Mouse (Mus musculus) kidney, adult 11 months (tissue): ENCODE data around the gene Gpr171.
"Not testable (repeated sequence)": the region's sequence is repeated elsewhere in the genome, so short reads cannot be mapped to it uniquely, and the experiment has no call there.

ENCODE experiments used
- DNase-seq: peaks from one replicate; pipeline ENCODE4 v3.0.0; 2022

The Gpr171 gene

DNA sequence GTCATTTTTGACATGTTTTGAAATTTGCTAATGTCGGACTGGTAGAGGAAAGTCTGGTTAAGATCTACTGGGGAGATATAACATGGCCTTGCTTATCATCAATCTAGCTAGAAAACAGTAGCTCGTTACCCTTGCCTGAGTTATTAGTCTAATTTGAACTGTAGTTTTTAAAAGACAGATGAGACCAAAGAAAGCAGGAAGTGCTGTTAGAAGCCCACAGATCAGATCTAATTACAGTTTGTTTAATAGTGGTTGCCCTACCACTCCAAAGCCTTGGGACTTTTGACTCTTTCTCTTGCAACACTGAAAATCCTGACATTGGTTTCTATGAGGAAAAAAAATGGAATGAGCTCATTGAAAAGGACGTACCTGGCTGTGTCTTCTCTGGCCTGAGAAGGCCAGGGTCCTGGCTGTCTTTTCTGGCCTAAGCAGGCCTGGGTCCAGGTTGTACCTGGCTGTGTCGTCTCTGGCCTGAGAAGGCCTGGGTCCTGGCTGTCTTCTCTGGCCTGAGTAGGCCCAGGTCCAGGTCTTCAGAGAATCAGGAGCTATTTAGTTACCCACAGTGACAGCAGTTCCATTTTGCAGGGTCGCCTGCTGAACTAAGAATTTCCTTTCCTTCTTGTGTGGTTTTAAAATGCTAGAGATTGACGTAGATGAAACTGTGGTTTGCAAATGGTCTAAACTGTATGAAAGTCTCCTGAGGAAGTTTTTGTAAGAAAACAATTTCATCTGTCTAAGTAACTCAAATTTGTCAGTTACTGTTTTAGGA lies at the start of gene Gpr171:
Gene Gpr171 (minus strand): TSS at position 604 of the 769 bp plus-strand sequence.
- no peak for DNase-seq

DNA sequence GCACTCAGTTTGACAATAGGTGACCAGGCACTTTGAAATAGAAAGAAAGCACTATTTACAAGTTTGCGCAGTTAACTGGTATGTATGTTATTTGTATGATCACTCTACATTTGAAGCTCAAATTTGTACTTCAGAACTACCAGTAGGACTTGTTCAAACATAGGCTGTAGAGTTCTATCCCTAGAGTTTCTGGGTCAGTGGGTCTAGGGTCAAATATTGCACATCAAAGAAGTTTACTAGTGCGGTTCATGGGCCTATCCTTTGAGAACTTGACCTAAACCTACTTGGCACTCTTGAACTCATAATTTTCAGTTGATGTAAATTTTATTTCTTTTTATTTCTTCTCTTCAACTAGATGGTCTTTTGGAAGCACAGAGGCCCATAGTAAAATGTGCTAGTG lies 49.0 kb upstream of the Gpr171 start:
- no peak for DNase-seq

DNA sequence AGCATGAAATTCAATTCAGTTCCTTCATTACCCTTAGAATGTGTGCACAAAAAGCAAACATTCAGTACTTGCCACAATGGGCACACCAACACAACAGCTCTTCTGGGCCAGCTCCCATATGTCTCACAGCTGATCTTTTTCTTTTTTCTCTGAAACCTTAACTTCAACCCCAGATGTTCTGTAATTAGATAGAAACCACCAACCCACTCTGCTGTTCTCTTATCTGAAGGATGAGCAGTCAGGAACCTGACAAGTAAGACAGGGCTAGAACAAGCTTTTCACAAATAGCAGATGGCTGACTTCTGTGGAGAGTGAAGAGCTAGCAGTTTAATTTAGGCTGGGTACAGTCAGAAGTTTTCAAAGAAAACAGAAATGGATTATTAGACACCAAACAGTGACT lies 48.0 kb upstream of the Gpr171 start:
- no peak for DNase-seq

DNA sequence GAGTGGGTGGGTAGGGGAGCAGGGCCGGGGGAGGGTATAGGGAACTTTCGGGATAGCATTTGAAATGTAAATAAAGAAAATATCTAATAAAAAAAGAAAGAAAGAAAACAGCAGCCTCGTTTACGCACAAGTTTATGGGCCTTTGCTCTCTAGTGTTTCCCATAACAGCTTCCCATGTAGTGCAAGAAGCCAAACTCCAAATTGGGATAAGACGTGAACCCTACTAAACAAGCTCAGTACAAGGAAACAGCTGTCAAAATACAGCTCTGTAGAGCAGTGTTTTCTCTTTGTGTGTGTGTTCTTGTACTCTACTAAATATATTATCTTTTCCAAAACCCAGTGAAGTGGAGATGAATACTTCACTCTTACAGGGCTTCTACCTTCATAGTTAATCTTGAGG lies 43.6 kb upstream of the Gpr171 start:
- DNase-seq: no peak

DNA sequence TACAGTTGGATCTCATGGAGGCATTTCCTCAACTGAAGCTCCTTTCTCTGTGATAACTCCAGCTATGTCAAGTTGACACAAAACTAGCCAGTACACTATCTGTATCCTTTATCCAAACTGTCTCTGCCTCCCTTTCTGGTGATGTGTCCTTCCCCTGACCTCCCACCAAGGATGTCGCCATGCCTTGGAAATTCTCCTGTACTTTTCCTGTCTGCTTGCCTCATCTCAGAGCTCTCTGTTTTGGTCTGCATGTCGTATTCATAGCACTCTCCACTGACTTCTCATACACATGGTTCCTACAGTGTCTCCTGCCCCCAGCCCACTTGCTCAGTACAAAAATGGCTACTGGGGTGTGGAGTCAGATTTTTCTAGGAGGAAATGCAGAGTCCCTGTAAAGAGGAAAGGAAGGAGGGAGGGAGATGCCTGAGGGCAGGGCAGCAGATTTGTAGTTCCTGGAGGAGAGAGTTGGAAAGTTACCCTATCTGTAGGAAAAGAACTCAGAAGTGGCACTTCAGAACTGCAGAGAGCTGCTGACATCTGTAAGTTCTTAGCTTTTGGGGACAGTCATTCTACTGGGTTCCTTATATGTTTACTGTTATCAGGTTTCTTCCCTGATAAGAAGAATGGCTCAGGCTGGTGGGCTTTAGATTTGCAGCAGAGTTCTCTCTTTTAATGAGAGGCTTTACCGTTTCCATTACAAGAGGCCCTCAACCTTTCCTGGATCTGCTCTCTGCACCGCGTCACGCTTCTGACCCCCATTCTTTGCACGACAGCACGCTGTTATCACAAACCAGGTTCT lies 40.1 kb upstream of the Gpr171 start:
- no peak for DNase-seq

DNA sequence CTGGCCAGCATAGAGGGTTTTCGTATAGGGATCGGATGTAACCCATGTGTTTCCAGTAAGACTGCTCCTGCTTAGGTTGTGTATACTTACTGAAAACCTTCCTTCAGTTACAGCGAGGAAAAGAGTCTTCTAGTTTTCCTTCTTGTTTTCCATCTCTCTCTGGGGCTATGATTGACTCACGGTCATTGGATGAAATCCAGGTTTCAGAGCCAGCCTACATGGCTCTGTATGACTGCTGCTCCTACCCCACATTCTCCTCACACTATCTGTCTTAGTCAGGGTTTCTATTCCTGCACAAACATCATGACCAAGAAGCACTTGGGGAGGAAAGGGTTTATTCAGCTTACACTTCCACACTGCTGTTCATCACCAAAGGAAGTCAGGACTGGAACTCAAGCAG lies 39.3 kb upstream of the Gpr171 start:
- not testable (repeated sequence) for DNase-seq

DNA sequence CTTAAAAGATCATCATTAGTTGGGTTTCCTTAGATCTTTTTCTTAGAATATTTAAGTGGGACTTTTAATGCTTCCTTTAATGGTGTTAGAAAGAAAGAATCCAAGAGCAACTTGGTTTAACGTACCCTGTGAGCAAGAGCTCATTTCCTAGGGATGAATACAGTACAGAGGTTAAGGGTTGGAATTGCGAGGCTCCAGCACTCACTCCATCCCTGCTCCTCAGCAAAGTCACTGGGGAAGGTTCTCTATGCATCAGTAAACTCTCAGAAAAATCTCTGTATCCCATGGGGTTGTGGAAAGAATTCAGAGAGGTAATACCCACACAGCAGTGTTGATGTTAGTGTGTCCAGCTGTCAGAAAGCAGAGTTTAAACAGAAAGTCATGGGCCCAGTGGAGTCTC lies 38.5 kb upstream of the Gpr171 start:
- no peak for DNase-seq

DNA sequence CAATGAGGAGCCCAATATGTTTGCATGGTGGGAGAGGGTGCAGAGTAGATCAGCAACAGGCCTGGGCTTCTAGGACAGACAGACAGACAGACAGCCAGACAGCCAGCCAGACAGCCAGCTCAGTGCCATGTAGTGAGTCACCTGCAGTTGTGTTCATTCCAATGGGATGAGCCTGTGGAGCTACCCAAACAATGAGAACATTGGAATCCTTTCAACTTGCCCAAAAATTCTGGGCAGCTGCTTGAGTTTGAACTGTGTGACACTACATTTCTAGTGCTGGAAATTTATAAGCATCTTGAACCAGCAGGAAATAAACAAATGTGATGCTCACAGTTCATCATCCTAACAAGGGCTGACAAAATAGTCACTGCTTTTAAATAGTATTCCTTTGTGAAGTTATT lies 38.0 kb upstream of the Gpr171 start:
- DNase-seq: no peak

DNA sequence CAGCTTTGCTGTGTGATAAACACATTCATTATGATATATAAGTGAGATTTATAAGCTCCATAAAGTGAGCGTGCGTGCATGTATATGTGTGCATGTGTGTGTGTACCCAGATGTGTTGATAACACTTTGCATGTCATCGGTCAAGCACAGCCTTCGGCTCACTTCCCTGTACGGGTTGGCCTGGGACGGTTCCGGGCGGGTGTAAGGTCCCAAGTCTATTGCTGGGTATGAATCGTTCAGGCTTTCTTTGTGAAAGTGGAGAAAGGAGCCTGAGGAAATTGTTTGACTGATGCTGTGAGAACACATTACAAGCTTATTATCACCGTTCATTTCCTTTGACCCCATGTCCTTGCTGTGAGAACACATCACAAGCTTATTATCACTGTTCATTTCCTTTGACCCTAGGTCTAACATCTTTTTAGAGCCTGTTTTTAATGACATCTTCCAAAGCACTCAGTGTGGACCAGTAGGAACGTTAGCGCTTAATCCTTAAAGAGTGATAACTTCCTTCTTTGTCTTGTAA lies 37.4 kb upstream of the Gpr171 start:
- no peak for DNase-seq

DNA sequence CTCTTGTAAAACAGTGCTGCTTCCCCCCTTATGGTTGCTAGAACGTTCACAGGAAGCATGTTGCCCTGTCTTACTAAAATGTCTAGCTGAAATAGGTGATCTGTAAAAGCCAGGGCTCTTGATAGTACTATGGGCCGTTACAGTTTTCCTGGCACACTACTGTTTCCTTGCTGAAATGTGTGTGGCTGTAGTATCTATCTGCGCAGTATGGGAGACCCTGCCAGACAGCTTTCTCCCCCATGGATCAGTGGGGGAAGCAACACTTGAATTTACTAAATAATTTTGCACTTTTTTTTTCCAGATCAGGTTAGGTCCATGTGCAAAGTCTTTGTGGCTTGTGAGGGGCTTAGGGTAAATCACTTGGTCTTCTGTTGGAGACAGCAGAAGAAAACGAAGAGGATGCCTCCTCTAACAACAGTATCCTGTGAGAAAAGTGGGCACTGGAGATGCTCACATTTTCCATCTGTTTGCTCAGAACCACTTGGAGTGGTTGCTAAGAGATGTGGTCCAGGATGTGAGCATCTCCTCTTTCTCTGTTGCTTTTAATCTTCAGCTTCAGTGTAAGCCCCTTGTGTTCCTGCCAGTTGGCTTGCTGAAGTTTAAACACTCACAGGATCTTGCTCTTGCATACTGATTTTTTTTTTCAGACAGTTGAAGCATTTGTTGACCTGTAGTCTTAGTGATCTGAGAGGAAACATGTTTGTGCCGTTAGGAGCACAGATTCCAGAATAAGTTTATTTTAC lies 34.5 kb upstream of the Gpr171 start:
- DNase-seq: no peak

DNA sequence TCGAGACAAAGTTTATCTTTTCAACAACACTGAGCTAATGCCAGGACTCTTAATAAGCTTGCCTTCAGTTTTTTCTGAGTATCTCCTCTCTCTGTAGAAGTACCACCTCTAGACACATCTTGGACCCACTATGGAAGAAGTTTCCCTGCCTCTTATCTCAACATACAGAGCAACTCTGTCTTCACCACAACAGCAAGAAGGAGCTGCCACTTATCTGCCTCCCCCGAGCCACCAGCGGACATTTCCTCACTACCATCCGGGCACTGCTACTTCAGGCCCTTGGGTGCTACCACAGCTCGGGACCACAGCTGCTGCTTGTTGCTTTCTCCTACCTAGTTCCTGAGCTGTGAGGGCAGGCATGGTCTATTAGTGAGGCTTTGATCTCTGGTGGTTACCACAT lies 31.6 kb upstream of the Gpr171 start:
- DNase-seq: no peak

DNA sequence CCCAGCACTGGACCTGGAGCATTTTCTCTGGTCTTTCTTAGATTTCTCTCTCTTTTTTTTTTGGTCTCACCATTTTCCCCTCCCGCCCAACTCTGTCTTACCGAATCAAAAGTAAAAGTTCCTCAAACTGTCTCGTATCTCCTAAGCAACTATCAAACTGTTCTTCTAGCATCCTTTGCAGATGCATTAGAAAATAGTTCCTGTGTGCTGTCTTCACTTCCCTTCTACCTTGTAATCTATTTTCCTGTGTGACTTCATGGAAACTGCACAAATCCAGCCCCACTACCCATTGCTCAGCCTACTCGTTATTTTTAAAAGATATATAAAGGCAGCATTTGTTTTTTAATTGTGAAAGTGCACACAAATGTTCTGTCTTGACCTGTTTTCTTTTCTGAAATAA lies 30.3 kb upstream of the Gpr171 start:
- no peak for DNase-seq

DNA sequence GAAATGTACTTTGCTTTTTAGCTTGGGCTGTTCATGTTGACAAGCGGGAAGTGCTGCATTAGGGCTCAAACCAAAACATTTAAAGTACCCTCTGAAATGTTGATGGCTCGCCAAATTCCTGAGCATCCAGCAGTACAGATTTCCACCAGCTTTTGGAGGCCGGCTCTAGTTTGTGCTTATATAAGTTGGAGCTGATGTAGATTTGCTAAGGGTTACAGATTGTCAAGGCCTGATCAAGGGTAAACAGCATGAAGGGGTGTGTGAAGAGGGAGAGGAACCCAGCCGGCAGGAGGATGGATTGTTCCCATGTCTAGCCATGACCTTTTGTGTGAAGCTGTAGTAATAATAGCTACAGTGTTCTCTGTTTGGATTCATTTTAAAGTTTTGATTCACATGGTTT lies 29.5 kb upstream of the Gpr171 start:
- DNase-seq: no peak

DNA sequence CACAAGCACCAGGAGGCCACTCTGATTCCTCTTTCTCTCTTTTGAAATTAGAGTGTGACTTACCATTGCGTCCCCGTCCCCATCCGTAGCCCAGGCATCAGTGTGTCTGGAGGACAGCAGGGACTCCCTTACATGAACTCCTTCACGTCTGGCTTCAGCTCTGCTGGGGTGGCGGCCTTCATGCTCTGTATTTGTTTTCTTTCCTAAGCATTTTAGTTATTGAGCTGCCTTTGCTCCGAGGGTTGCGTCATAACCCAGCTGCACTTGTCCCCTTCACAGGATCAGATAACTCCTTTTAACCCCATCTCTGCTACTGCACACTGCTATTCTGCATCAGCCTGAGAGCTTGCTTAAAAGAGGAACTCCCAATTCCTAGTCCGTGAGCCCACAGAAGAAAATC lies 28.8 kb upstream of the Gpr171 start:
- peak; percentile 14 for DNase-seq

DNA sequence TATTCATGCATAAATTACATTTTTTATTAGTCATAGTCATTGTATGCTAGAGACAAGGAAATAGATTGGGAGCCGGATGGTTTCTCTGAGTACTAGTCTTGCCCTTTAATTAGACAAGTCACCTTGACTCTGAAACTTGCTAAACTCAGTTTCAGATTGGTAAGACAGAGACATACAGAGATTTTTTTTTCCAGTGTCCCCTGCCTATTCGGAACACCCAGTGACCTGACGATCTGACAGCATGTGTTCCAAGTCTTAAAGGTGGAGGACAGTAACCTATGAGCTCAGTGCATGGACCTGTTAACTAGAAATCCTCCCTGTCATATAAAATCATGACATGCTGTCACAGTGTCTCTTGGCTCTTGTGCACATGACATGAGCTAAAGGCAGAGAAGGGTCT lies 27.9 kb upstream of the Gpr171 start:
- no peak for DNase-seq

DNA sequence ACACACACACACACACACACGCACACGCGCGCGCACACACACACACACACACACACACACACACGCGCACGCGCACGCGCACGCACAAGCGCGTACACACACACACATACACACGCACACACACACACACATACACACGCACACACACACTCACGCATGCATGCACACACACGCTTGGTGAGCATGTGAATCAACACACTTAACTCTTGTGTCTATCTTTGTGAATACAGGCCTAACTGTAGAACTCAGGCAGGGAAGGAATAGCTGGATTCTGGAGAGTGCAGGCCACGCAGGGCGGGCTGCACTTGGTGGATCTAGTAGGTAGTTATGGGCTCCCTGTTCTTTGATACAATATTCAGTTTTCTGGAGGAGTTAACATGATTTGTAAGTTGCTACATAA lies 27.1 kb upstream of the Gpr171 start:
- no peak for DNase-seq

DNA sequence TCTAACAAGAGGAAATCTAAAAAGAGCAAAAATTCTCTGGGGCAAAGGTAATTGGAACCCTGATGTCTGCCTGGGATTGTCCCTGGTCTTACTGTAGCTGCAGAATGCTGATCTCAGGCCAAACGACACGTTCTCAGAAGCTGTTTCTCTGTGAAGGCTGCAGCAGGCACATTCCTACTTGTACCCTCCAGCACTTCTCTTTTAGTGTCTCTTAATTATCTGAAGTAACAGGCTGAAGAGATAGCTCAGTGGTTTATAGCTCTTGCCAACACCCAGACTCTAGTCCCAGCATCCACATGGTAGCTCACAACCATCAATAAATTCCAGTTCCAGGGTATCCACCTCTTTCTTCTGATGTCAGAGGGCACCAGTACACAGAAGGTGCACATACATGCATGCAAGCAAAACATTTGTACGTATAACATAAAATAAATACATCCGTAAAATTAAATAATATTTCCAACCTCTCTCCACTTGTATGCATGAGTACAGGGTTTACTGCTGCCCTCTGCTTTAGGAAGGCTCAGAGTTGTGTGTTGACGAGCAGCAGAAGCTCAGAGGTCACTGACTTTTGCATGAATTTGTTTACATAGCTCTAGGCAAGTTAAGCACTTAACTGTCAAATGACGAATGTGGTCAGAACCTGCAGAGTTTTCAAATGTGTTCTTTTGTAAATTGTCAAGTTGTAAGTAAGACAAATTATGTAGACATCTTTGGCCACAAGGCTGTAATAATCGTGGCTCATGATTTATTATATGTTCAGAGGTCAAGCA lies 24.3 kb upstream of the Gpr171 start:
- no peak for DNase-seq

DNA sequence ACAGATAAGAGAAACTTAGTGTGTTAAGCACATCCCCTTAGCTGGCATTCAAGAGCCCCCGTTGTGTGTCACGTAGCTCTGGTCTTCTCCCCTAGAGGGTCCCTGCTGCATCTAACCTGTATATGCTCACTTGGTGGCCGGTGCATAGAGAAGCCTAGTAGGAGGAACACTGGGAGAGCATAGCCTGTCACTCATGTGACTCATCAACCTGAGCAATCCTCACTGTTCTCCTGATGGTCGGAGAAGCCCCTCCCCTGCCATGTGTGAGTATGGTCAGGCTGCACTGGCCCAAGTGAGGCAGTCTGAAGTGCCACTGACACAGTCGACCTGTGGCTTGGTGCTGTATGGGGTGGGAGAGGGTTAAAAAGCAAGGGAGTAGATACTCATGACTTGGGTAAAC lies 23.4 kb upstream of the Gpr171 start:
- no peak for DNase-seq

DNA sequence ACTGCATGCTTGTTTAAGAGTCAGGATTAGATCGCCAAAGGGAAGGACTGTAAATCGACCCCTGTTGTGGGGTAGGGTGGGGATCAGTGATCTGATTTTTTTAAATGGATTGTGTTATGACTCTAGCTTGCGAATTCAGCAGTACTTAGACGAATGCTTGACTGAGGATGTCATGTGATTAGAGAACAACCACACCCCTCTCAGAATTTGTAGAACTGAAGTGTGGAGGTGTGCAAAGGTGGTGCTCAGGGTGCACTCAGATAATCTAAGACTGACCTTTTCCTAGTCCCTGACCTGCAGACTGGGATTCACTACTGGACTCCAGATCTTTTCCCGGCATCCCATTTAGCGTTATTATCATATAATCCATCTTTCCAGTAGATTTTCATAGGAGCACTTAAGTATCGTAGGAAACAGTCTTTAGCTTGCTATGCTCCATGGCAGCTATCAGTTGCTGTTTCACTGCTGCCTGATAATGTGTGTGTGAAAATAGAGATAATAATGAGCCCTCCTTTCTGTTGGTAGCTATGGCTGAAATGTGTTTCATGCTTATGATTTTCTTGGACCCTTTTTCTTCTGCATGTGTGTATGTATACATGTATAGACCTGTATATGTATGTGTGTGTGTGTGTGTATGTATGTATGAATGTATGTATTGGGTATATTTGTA lies 20.3 kb upstream of the Gpr171 start:
- no peak for DNase-seq

DNA sequence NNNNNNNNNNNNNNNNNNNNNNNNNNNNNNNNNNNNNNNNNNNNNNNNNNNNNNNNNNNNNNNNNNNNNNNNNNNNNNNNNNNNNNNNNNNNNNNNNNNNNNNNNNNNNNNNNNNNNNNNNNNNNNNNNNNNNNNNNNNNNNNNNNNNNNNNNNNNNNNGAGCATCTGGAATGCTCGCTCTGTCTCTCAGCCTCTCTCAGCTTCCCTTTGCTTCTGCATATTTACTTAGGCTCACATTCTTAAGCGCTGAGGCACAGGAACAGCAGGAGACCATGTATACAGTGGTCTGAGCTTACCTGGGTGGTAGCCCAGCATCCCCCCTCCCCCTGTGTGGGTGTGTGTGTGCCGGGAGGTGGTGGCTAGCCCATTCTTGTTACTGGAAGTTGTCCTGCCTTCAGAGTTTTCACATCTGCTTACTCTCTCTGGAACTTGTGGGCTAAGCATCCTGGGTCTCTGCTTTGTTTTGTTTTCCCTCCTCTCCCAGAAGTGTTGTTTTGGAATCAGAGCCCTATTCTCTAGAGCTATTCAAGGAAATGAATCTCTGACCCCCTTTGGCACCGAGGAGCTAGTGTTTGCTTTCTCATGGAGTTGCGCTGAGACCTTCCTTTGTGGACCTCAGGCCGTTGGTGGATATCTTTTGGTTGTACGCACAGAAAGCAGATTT lies 19.6 kb upstream of the Gpr171 start:
- DNase-seq: no peak

DNA sequence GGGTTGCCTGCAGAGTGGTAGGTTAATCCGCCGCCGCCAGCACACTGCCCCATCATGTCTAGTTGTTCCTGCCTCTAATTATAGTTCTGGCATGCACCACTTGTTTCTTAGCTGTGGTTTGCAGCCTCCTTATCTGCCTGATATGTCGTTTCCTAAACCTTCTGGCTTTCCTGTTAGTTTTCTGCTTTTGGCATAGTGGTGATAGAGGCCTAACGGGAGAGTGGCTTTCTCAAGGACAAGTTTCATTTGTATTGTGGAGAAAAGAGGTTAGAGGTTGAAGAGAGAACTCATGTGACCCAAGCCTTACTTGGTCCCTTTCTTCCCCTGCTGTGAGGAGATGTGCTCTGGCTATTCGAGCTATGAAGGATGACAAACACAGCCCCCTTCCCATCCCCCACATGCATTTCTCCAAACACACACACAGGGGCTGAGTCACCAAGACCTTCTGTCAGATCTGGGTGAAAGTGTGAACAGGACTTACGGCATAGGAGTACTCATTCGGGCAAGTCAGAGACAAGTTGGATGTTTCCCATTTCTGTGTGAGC lies 12.4 kb upstream of the Gpr171 start:
- DNase-seq: no peak
